Mouse (Mus musculus) heart, adult 18-20 months (tissue): ENCODE measurements at regions not wholly inside any gene's neighbourhood (a gene's known extent, or its start where the extent isn't known, plus 50 kb on each side); places are given as distances from the start of the nearest gene placed in this dataset.

Source experiments
- DNase-seq, 2 experiments: peaks; one replicate each; pipeline ENCODE4 v3.0.0; 2021 to 2022; ENCODE audit warnings: mixed read lengths in 1 of 2

DNA sequence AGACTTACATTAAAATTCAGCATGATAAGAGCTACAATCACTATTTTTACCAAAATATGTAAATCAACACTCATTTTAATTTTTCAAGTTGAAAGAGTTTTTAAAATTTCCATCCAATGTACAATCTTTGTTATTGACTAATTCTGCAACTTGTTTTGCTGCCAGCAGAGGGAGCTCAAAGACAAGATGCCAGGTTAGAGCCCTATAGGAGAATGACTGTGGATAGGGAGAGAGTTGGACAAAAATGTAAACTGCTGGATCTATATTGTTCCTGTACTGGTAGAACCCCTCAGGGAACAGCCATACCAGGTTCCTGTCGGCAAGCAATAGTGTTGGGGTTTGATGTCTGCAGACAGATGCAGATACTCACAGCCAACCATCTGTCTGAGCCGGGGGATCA is 288.8 kb upstream of the 4930550L24Rik start:
- peak in 1 of 2 experiments; percentile 12 for DNase-seq
